Mouse (Mus musculus) telencephalon, adult 2 months (tissue): ENCODE data around the gene Sdc1.

Source experiments
- DNase-seq: peaks from one replicate; pipeline ENCODE4 v3.0.0-alpha.2; 2011; ENCODE audit warnings: low read depth, low spot score

The Sdc1 gene

GRCm38 (mm10) chr12:8824995-8825703 is 54.0 kb downstream of the Sdc1 start:
- DNase-seq: no peak

GRCm38 (mm10) chr12:8827014-8827715 is 56.0 kb downstream of the Sdc1 start:
- no peak for DNase-seq

GRCm38 (mm10) chr12:8829032-8829660 is 58.0 kb downstream of the Sdc1 start:
- DNase-seq: no peak

- DNase-seq: no peak
Measured at GRCm38 (mm10) chr12:8829661-8830040, 58.5 kb downstream of the Sdc1 start.

- no peak for DNase-seq
Measured at GRCm38 (mm10) chr12:8830967-8831635, 60.0 kb downstream of the Sdc1 start.

- DNase-seq: no peak
Measured at GRCm38 (mm10) chr12:8831710-8832109, 60.6 kb downstream of the Sdc1 start.

- no peak for DNase-seq
Measured at GRCm38 (mm10) chr12:8840782-8841325, 69.7 kb downstream of the Sdc1 start.

GRCm38 (mm10) chr12:8842725-8843124 is 71.6 kb downstream of the Sdc1 start:
- DNase-seq: no peak
